Mouse (Mus musculus) lung, adult 2 months (tissue): ENCODE results near the gene 4931422A03Rik. TPM values are rescaled to one million over a fixed set of nuclear protein-coding genes. Genes with fewer than 3 reads are reported as not detected.

Experiments
- DNase-seq: peaks from one replicate; pipeline ENCODE4 v3.0.0; 2022
- H3K4me1 ChIP-seq: fragments of 200-500 bp; 2 replicates; pipeline ENCODE4 v1.6.1; 2011; ENCODE audit warnings: low read length; ENCODE audit not compliant: control insufficient read depth, insufficient read depth
- H3K4me3 ChIP-seq: fragments of 200-500 bp; replicated peaks from 2 replicates; pipeline ENCODE3; 2011; ENCODE audit warnings: low read depth, mild to moderate bottlenecking, control low read depth, low read length; ENCODE audit errors: extremely low read depth
- CTCF ChIP-seq: fragments of 200-500 bp; IDR thresholded peaks from 2 replicates; pipeline ENCODE4 v1.5.1; 2011; ENCODE audit warnings: mild to moderate bottlenecking, low read length, control low read depth; ENCODE audit not compliant: insufficient read depth
- POLR2A ChIP-seq: fragments of 200-500 bp; IDR thresholded peaks from 2 replicates; pipeline ENCODE4 v1.6.1; 2011; ENCODE audit warnings: low read depth, mild to moderate bottlenecking, control low read depth, low read length, borderline replicate concordance; ENCODE audit errors: extremely low read depth
- WGBS: fragments of 180-500 bp; shearing (Covaris S2); methylation state at CpG from one replicate; pipeline ENCODE4 v1.1.7; 2018; 5-methylcytosine and 5-hydroxymethylcytosine counted together
- polyA plus RNA-seq: library from polyadenylated mRNA; depleted of rRNA; stranded (reverse); fragments of >200 nt; gene quantifications from 2 replicates; pipeline ENCODE4 v1.2.3, GENCODE M21; 2012

Gene 4931422A03Rik
- polyA plus RNA-seq, 1 experiment, result not detected

DNA sequence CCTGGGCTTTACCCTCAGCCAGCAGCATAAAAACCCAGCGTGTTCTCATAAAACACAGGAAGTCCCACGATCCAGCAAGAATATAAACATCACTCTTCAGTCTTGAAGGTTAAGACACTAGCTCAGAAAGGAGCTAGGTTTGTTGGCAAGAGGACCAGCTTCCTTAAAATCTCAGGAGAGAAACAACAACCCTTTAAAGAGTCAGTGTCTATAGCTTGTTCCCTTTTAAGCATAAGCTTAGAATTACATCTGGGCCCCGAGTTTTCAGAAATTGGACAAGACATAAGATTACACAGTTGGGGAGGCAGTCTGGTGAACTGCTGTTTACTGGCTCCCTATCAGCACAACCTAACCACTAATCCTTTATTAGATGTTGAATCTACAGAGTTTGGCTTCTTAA lies 56.3 kb downstream of the 4931422A03Rik start:
- peak overlapping the region; percentile 12 for H3K4me3 ChIP-seq
- H3K4me1 ChIP-seq, result peaks cover 2% of the 10 kb centered on the region; the same call in 1 of the 2 replicates
- no peak for DNase-seq
- no peak for TF ChIP-seq CTCF
- no peak for TF ChIP-seq POLR2A
- 20% methylated on average over 3 of the region's 3 CpGs for WGBS

DNA sequence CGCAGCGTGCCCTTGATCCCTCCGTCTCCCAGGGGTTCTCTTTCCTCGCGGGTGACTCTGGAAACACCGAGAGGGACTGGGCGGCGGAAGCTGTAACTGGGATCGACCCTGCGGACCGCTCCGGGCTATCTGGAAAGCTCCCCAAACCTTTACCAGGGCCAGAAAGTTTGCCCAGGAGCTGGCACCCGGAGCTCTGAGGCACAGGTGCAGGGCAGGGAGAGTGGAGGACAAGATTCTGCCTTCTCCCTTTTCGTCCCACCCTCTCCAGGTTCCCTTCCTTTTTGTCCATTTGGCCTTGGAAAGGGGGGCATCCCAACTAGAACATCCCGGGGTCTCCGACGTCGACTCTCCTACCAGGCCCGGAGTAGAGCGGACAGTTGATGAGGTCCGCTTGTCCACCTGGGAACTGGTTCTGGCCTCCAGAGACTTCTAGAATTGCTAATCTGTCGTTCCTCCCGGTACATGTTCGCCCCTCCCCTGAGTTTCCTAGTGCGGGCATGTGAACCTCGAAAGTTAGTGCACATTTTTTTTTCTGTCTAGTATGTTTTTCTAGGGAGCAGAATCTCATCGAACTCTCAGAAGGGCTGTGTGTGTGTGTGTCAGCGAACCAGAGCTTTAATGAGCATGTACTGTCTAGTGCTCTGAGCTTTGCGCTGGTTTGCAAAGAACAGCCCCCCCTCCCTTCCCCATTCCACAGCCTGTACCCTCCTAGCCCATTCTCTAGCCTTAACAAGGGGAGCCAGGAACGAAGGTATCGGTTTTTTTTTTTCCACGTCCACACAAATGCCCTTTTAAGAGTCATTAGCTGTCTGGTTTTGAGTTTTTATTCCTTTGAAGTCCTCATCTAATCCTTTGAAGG lies 57.1 kb downstream of the 4931422A03Rik start:
- no peak for TF ChIP-seq CTCF
- WGBS, result 3% methylated on average over 32 of the region's 32 CpGs
- peak overlapping the region; percentile 62 for H3K4me3 ChIP-seq
- H3K4me1 ChIP-seq, result peaks cover 2% of the 10 kb centered on the region; the same call in 1 of the 2 replicates
- peak; percentile 35 for DNase-seq

DNA sequence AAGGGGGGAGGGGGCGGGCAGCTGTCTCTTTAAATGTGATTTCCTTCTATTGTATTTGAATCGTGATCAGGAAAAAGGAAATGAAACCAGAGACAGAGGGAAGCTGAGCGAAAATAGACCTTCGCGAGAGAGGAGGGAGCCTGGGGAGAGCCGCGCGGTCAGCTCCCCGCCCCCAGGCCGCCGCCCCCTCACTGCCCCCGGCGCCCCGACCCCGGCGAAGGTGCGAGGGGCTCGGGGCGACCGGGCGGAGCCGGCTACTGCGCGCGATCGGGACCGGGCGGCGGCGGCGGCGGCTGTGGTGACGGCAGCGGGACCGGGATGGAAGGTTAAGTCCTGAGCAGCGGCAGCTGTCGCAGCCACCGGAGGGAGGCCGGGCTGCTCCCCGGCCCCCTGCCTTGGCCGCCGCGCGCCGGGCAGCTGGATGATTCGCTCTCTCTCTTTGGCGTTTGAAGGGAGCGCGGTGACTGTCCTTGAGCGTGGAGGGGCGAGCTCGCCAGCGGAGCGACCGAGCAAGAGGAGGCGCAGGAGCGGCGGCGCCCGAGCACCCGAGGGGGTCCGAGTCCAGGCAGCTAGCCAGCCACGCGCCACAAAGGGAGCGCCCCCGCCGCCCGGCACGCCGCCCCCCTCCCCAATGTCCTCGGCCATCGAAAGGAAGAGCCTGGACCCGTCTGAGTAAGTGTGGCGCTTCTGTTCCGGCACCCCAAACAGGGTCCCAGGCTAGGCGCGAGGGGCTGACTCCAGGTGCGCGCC lies 57.9 kb downstream of the 4931422A03Rik start:
- peak overlapping the region; percentile 62 for H3K4me3 ChIP-seq
- 1% methylated on average over 72 of the region's 79 CpGs for WGBS
- no peak for TF ChIP-seq CTCF
- peak; percentile 50; the same call in 1 of the 2 replicates for TF ChIP-seq POLR2A
- peaks cover 2% of the 10 kb centered on the region; the same call in 1 of the 2 replicates for H3K4me1 ChIP-seq
- peak; percentile 56 for DNase-seq

DNA sequence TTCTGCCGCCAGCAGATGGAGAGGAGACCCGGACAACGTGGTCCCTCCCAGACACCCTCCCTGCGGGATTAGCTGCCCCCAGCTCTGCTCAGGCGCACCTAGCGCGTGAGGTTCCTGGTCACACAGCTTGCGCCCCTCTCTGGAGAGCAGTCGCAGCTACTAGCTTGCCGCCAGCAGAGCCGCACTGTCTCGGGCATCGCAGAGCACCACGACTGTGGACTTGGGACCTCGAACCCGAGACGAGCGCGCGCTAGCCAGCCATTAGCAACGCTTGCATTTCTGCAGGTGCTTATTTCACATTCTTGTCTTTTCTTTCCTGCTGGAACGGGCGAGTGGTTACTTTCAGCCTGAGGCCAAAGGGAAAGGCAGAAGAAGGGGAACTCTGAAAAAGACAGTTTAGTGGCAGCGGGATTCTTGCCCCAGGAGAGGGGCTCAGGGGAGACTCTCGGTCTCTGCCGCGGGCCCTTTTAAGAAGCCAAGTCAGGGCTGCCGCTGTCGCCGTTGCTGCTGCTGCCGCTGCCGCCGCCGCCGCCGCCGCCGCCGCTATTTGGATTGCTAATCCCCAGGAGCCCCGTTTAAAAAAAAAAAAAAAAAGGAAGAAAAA lies 58.6 kb downstream of the 4931422A03Rik start:
- peak; percentile 60 for DNase-seq
- H3K4me1 ChIP-seq, result peaks cover 2% of the 10 kb centered on the region; the same call in 1 of the 2 replicates
- WGBS, result under 1% methylated on average over 40 of the region's 40 CpGs
- peak; percentile 65; the same call in 1 of the 2 replicates for TF ChIP-seq POLR2A
- TF ChIP-seq CTCF, result 0 out of 2 replicates have a peak, but pooled peaks have one; percentile 6
- peak overlapping the region; percentile 82 for H3K4me3 ChIP-seq

DNA sequence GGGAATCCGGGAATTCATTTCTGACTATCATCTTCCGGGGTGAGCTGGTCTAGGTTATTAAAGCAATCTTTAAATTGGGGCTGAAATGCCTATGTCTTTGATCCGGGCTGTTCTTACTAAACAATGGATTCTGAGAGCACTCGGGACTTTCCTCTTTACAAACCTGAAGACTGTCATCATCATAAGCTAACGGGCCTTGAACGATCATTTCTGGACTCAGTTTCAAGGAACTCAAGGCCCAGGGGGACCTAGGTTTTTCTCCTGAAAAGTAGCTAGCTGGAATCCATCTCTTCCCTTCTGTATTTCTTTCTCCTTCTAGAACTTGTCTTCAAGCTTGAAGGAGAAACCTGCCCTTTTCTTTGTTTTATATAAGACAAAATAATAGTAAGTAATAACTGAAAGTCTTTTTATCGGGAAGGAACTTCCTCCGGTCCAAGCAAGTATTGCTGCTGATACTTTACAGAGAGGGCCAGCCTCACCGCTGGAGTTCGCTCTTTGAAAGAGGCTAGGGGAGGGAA lies 59.2 kb downstream of the 4931422A03Rik start:
- no peak for DNase-seq
- TF ChIP-seq POLR2A (no peak), CTCF (no peak)
- peaks cover 2% of the 10 kb centered on the region; the same call in 1 of the 2 replicates for H3K4me1 ChIP-seq
- H3K4me3 ChIP-seq, result peak overlapping the region; percentile 82
- WGBS, result 23% methylated on average over 10 of the region's 10 CpGs

DNA sequence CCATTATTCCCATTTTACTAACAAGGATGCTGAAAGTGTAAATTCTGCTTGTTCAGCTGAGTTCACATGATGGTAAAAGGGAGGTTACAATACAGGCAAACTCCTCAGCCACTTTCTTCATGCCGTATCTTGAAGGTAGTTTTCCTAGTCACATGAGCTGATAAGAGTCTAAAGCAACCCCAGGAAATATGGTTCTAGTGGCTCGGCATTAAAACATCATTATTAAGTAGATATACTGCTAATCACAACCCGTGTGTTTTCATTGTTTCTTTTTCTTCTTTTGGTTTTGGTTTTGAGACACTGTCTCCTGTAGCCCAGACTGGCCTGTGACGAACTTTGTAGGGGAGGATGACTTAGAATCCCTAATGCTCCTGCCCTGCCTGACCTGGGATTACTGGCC lies 60.0 kb downstream of the 4931422A03Rik start:
- 50% methylated on average over 4 of the region's 4 CpGs for WGBS
- DNase-seq, result no peak
- no peak for TF ChIP-seq POLR2A
- TF ChIP-seq CTCF, result no peak
- Histone ChIP-seq H3K4me3 (no peak overlapping the region), H3K4me1 (peaks cover 2% of the 10 kb centered on the region; the same call in 1 of the 2 replicates)

DNA sequence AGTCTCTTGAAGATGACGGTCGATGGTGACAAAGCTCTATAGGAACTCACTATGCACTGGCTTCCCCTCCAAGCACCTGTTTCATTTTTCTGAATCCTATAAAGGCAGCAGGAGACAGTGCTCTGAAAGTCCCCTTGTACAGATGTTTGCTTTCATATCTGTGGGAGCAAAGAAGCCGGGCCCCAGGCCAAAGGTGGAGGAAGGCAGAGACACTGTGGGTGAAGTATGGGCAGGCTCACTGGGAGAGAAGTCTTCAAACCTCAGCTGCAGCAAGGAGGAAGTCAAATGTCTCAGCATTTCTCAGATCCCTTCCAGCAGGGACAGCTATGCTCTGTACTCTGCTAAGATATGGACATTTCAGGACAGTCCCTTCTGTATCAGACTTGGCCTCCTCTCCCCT lies 62.8 kb downstream of the 4931422A03Rik start:
- no peak for DNase-seq
- 84% methylated on average over 3 of the region's 3 CpGs for WGBS
- no peak for TF ChIP-seq CTCF
- no peak for TF ChIP-seq POLR2A
- Histone ChIP-seq H3K4me3 (no peak overlapping the region), H3K4me1 (no peaks in the 10 kb centered on the region; the same call in 1 of the 2 replicates)

DNA sequence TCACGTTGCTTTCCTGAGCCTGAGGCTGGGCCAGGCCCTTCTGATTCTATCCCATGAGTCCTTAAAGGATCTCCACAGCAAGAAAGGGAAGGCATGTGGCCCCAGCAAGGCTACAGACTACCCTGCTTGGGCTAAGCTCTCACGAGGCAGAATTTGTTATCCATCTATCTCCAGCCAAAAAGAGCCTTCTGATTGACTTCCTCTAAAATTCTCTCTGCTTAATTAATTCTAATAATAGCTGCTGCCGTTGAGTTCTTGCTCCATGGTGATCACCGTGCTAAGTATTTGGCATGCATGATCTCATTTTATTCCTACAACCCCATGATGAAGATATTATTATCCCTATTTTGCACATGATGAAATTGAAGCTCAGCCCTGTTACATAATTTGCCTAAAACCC lies 65.8 kb downstream of the 4931422A03Rik start:
- 55% methylated on average over 4 of the region's 4 CpGs for WGBS
- H3K4me3 ChIP-seq, result no peak overlapping the region
- no peak for DNase-seq
- TF ChIP-seq POLR2A (no peak), CTCF (no peak)
- no peaks in the 10 kb centered on the region for H3K4me1 ChIP-seq

DNA sequence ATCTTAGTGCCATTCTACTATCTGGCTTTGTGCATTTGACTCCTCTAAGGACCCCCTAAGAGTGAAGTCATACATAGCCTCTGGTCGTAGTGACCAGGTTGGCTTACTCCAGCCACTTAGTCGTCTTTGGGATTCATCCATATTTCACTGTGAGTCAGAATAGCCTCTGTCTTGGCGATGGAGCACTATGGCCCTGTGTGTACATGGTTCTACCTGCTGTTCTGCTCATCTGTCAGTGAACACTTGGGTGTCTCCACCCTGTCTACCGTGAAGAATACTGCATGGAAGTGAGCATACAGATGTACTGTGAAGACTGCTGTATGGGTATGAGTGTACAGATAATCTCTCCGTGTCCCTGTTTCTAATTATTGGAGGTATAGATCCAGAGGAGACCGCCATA lies 68.6 kb downstream of the 4931422A03Rik start:
- TF ChIP-seq CTCF (no peak), POLR2A (no peak)
- no peaks in the 10 kb centered on the region for H3K4me1 ChIP-seq
- 89% methylated on average over 6 of the region's 6 CpGs for WGBS
- no peak overlapping the region for H3K4me3 ChIP-seq
- no peak for DNase-seq
